Mouse (Mus musculus): Measurements from ENCODE around the gene Gfi1b.

Gfi1b gene

GRCm38 (mm10) chr2:28597733-28598547, 23.8 kb downstream of the Gfi1b start:
- DNase-seq, result no peak

GRCm38 (mm10) chr2:28596998-28597397, 24.8 kb downstream of the Gfi1b start:
- no peak for DNase-seq

- no peak for DNase-seq
Observed at GRCm38 (mm10) chr2:28596021-28596420, 25.8 kb downstream of the Gfi1b start.

- no peak for DNase-seq
Observed at GRCm38 (mm10) chr2:28592809-28593208, 29.0 kb downstream of the Gfi1b start.

- DNase-seq, result no peak
Observed at GRCm38 (mm10) chr2:28591479-28591878, 30.3 kb downstream of the Gfi1b start.

- DNase-seq, result no peak
Observed at GRCm38 (mm10) chr2:28588574-28588973, 33.2 kb downstream of the Gfi1b start.

GRCm38 (mm10) chr2:28585730-28586129, 36.1 kb downstream of the Gfi1b start:
- DNase-seq, result no peak

- DNase-seq, result peak; percentile 51
Observed at GRCm38 (mm10) chr2:28585043-28585571, 36.7 kb downstream of the Gfi1b start.

- DNase-seq, result no peak
Observed at GRCm38 (mm10) chr2:28583651-28584050, 38.1 kb downstream of the Gfi1b start, which contains the start of gene Gtf3c5. Gene Gtf3c5, minus strand, starts transcription at chr2:28583751.

- peak; percentile 87 for DNase-seq
Observed at GRCm38 (mm10) chr2:28582647-28583353, 39.0 kb downstream of the Gfi1b start.

- DNase-seq, result no peak
Observed at GRCm38 (mm10) chr2:28578003-28578402, 43.8 kb downstream of the Gfi1b start.

GRCm38 (mm10) chr2:28576815-28577214, 45.0 kb downstream of the Gfi1b start:
- no peak for DNase-seq

- no peak for DNase-seq
Observed at GRCm38 (mm10) chr2:28575341-28575740, 46.4 kb downstream of the Gfi1b start.

- no peak for DNase-seq
Observed at GRCm38 (mm10) chr2:28569903-28570302, 51.9 kb downstream of the Gfi1b start.

GRCm38 (mm10) chr2:28566545-28566944, 55.2 kb downstream of the Gfi1b start:
- DNase-seq, result no peak

- no peak for DNase-seq
Observed at GRCm38 (mm10) chr2:28564380-28564779, 57.4 kb downstream of the Gfi1b start.

GRCm38 (mm10) chr2:28563830-28564229, 58.0 kb downstream of the Gfi1b start:
- DNase-seq, result no peak

- no peak for DNase-seq
Observed at GRCm38 (mm10) chr2:28563303-28563702, 58.5 kb downstream of the Gfi1b start, which contains the start of gene Cel. Gene Cel, minus strand, starts transcription at chr2:28563403.
